Mouse (Mus musculus): ENCODE measurements around the gene Dynlt1b. TPM values are rescaled to one million over a fixed set of nuclear protein-coding genes. Genes with fewer than 3 reads are reported as not detected.
"Not testable (repeated sequence)": the region's sequence is repeated elsewhere in the genome, so short reads cannot be mapped to it uniquely, and the experiment has no call there.

Dynlt1b gene
- polyA plus RNA-seq, 1 experiment from 2014 or later = 474 TPM

DNA sequence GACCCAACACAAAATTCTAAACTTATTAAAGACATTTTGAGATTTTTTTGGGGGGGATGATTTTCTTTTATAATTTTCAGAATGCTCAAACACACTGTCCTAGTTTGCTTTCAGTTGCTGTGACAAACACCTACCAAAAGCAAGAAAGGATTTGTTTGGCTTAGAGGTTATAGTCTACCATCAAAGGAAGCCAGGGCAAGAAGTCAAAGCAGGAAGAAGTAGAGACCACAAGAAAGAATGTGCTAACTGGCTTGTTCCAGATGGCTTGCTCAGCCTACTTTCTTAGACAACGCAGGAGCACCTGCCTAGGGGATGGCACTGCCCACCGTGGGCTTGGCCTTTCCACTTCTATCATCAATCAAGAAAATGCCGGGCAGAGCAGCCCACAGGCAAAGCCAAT lies 31.8 kb upstream of the Dynlt1b start:
- whole genome bisulfite sequencing = no CpG with 5 or more reads among the region's 3 CpGs
- not testable (repeated sequence) for H3K9me3 ChIP-seq (replicated peaks; ENCODE audit: control insufficient read depth, low read length); H3K27me3 ChIP-seq (ENCODE audit: control insufficient read depth, insufficient read depth, low read length); ATAC-seq (ENCODE audit: insufficient read depth, low FRiP score); H3K9ac ChIP-seq (ENCODE audit: low read length); H3K4me2 ChIP-seq (ENCODE audit: low read depth, low read length); H3K4me3 ChIP-seq (replicated peaks; ENCODE audit: low read length); H3K4me1 ChIP-seq (ENCODE audit: control insufficient read depth, insufficient read depth, low read length); H3K36me3 ChIP-seq (ENCODE audit: control insufficient read depth, insufficient read depth, low read length); H3K27ac ChIP-seq (ENCODE audit: low read length)

GRCm38 (mm10) chr17:6398816-6399215 lies 31.1 kb upstream of the Dynlt1b start:
- not testable (repeated sequence) for H3K36me3 ChIP-seq (ENCODE audit: control insufficient read depth, insufficient read depth, low read length); H3K27me3 ChIP-seq (ENCODE audit: control insufficient read depth, insufficient read depth, low read length); H3K4me3 ChIP-seq (replicated peaks; ENCODE audit: low read length); H3K27ac ChIP-seq (ENCODE audit: low read length); H3K9ac ChIP-seq (ENCODE audit: low read length); ATAC-seq (ENCODE audit: insufficient read depth, low FRiP score); H3K4me1 ChIP-seq (ENCODE audit: control insufficient read depth, insufficient read depth, low read length); H3K9me3 ChIP-seq (replicated peaks; ENCODE audit: control insufficient read depth, low read length); H3K4me2 ChIP-seq (ENCODE audit: low read depth, low read length)
- 37% methylated on average over 7 of the region's 7 CpGs for WGBS

DNA sequence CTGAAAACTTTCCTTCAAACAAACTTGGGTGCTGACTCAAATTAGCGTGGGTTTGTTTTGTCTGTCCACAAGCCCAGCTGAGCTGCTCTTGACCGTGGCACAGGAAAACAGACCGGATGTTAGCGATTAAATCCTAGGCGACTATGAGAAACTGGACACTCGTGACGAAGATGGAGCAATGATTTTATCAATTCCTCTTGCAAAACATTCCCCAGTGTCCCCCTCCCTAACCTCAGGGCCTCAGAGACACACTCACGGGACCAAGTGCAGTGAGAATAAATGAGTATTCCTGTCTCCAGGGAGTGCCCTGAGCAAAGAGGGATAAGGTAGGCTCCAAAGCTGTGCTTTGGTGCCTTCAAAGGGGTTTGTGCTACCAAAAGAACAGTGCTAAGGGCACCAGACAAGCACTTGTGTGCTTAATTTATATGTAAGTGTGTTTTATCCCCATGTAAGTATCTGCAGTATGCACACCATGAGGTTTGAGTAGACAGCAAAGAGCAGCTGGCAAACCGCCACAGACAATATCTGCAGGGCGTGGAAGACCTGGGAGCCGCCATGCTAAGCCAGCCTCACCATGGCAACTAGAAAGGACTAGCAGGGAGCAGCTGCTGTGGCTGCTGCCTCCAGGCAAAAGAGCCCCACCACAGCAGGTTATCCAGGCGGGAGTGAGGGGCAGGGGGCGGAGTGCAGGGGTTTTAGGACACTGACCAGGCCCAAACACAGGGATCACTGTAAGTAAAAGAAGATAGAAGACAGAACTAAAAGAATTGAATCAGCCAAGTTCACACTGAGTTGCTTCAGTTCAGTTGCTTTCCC lies 30.4 kb upstream of the Dynlt1b start:
- not testable (repeated sequence) for H3K36me3 ChIP-seq (ENCODE audit: control insufficient read depth, insufficient read depth, low read length); H3K9ac ChIP-seq (ENCODE audit: low read length); H3K4me2 ChIP-seq (ENCODE audit: low read depth, low read length); H3K27me3 ChIP-seq (ENCODE audit: control insufficient read depth, insufficient read depth, low read length); H3K27ac ChIP-seq (ENCODE audit: low read length); H3K4me3 ChIP-seq (replicated peaks; ENCODE audit: low read length); H3K4me1 ChIP-seq (ENCODE audit: control insufficient read depth, insufficient read depth, low read length); H3K9me3 ChIP-seq (replicated peaks; ENCODE audit: control insufficient read depth, low read length)
- 25% methylated on average over 6 of the region's 13 CpGs for WGBS
- peak; percentile 75; the same call in 1 of the 2 replicates for ATAC-seq (ENCODE audit: insufficient read depth, low FRiP score)

DNA sequence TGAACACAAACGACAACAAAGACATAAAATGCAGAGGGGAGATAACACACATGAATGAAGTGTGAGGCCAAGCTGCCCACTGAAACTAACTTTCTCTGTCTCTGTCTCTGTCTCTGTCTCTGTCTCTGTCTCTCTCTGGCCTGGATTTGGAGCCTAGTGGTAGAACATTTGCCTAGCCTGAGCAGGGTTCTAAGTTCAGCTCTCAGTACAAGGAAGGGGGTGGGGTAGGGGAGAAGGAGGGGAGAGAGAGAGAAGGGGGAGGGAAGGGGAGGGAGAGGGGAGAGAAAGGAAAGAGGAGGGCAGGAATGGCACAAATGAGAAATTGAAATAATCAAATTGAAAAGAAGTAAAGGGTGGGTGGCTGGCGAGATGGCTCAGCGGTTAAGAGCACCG lies 29.8 kb upstream of the Dynlt1b start:
- not testable (repeated sequence) for H3K27me3 ChIP-seq (ENCODE audit: control insufficient read depth, insufficient read depth, low read length); H3K27ac ChIP-seq (ENCODE audit: low read length); H3K9me3 ChIP-seq (replicated peaks; ENCODE audit: control insufficient read depth, low read length); H3K4me3 ChIP-seq (replicated peaks; ENCODE audit: low read length); ATAC-seq (ENCODE audit: insufficient read depth, low FRiP score); H3K9ac ChIP-seq (ENCODE audit: low read length); H3K36me3 ChIP-seq (ENCODE audit: control insufficient read depth, insufficient read depth, low read length); H3K4me2 ChIP-seq (ENCODE audit: low read depth, low read length); H3K4me1 ChIP-seq (ENCODE audit: control insufficient read depth, insufficient read depth, low read length)
- 76% methylated on average over 4 of the region's 4 CpGs for WGBS

GRCm38 (mm10) chr17:6404493-6404892 lies 25.4 kb upstream of the Dynlt1b start:
- not testable (repeated sequence) for H3K9ac ChIP-seq (ENCODE audit: low read length); H3K4me2 ChIP-seq (ENCODE audit: low read depth, low read length); H3K27ac ChIP-seq (ENCODE audit: low read length); ATAC-seq (ENCODE audit: insufficient read depth, low FRiP score); H3K4me1 ChIP-seq (ENCODE audit: control insufficient read depth, insufficient read depth, low read length); H3K4me3 ChIP-seq (replicated peaks; ENCODE audit: low read length); H3K27me3 ChIP-seq (ENCODE audit: control insufficient read depth, insufficient read depth, low read length); H3K9me3 ChIP-seq (replicated peaks; ENCODE audit: control insufficient read depth, low read length); H3K36me3 ChIP-seq (ENCODE audit: control insufficient read depth, insufficient read depth, low read length)
- 42% methylated on average over 1 of the region's 1 CpGs for WGBS

DNA sequence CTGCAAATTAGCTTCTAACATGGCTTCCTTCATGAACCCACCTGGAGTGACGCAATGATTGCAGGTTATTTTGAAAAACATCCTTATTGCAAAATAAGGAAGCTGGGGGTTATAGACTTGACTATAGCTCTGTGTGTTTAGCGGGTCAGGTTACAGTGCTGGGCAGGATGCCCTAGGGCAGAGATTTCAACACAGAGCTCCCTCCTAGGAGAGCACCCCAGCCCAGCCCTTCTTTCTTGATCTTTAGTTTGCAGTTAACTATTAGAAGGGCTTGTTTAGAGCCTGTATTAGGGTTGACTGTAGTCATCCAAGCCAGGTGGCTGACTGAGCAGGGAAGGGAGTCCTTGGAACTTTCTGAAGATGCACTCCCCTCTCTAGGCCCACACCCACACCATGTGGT lies 22.9 kb upstream of the Dynlt1b start:
- not testable (repeated sequence) for H3K9ac ChIP-seq (ENCODE audit: low read length); H3K4me1 ChIP-seq (ENCODE audit: control insufficient read depth, insufficient read depth, low read length); H3K4me2 ChIP-seq (ENCODE audit: low read depth, low read length); H3K4me3 ChIP-seq (replicated peaks; ENCODE audit: low read length); H3K27me3 ChIP-seq (ENCODE audit: control insufficient read depth, insufficient read depth, low read length); H3K27ac ChIP-seq (ENCODE audit: low read length); H3K36me3 ChIP-seq (ENCODE audit: control insufficient read depth, insufficient read depth, low read length); H3K9me3 ChIP-seq (replicated peaks; ENCODE audit: control insufficient read depth, low read length)
- 0 out of 2 replicates have a peak, but pooled peaks have one; percentile 12 for ATAC-seq (ENCODE audit: insufficient read depth, low FRiP score)
- 78% methylated on average over 1 of the region's 2 CpGs for WGBS

- not testable (repeated sequence) for H3K4me3 ChIP-seq (replicated peaks; ENCODE audit: low read length); H3K27me3 ChIP-seq (ENCODE audit: control insufficient read depth, insufficient read depth, low read length); H3K4me1 ChIP-seq (ENCODE audit: control insufficient read depth, insufficient read depth, low read length); H3K4me2 ChIP-seq (ENCODE audit: low read depth, low read length); H3K27ac ChIP-seq (ENCODE audit: low read length); H3K36me3 ChIP-seq (ENCODE audit: control insufficient read depth, insufficient read depth, low read length); H3K9me3 ChIP-seq (replicated peaks; ENCODE audit: control insufficient read depth, low read length); H3K9ac ChIP-seq (ENCODE audit: low read length)
- peak; percentile 92 for ATAC-seq (ENCODE audit: insufficient read depth, low FRiP score)
- 31% methylated on average over 6 of the region's 6 CpGs for WGBS
These were observed 19.1 kb upstream of the Dynlt1b start for GRCm38 (mm10) chr17:6410713-6411213.

DNA sequence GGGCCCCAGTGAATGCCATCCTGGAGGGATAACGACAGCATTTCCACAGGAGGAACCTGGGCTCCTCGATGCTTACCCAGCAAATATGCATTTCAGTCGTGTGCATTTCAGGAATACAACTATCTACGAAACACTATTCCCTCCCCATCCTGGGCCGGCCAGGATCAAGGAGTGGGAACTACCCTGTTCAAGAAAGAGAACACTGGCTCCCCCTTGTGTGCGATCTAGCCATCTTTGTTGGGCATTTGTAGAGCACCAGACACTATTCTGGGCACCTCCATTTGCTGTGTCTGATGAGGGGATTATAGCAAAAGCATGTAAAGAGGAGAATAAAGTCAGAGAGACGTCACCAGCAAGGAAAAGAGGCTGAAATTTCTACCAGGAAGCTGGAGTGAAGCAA lies 12.8 kb upstream of the Dynlt1b start:
- not testable (repeated sequence) for H3K9ac ChIP-seq (ENCODE audit: low read length); H3K4me3 ChIP-seq (replicated peaks; ENCODE audit: low read length); H3K27me3 ChIP-seq (ENCODE audit: control insufficient read depth, insufficient read depth, low read length); H3K9me3 ChIP-seq (replicated peaks; ENCODE audit: control insufficient read depth, low read length); H3K27ac ChIP-seq (ENCODE audit: low read length); H3K4me1 ChIP-seq (ENCODE audit: control insufficient read depth, insufficient read depth, low read length); H3K36me3 ChIP-seq (ENCODE audit: control insufficient read depth, insufficient read depth, low read length); H3K4me2 ChIP-seq (ENCODE audit: low read depth, low read length)
- 42% methylated on average over 4 of the region's 7 CpGs for WGBS
- ATAC-seq (ENCODE audit: insufficient read depth, low FRiP score) = 0 out of 2 replicates have a peak, but pooled peaks have one; percentile 52

- not testable (repeated sequence) for H3K4me3 ChIP-seq (replicated peaks; ENCODE audit: low read length); H3K9me3 ChIP-seq (replicated peaks; ENCODE audit: control insufficient read depth, low read length); H3K4me1 ChIP-seq (ENCODE audit: control insufficient read depth, insufficient read depth, low read length); H3K27me3 ChIP-seq (ENCODE audit: control insufficient read depth, insufficient read depth, low read length); H3K36me3 ChIP-seq (ENCODE audit: control insufficient read depth, insufficient read depth, low read length); H3K4me2 ChIP-seq (ENCODE audit: low read depth, low read length); ATAC-seq (ENCODE audit: insufficient read depth, low FRiP score); H3K9ac ChIP-seq (ENCODE audit: low read length); H3K27ac ChIP-seq (ENCODE audit: low read length)
- 81% methylated on average over 1 of the region's 2 CpGs for WGBS
These were observed 9.4 kb upstream of the Dynlt1b start for GRCm38 (mm10) chr17:6420557-6420956.

Measured in stomach, embryonic 16.5 days (tissue).